ENCODE assay signal across 11 mouse cellular contexts in genomic region chr11:95150269-95151049, GRCm38 (mm10). TPM values are rescaled to one million over a fixed set of nuclear protein-coding genes. Genes with fewer than 3 reads are reported as not detected.
A peak's percentile ranks its signal among the peaks of the same experiment; 100 is the strongest.
DNase-seq lines count a peak whose midpoint lies in the region; ATAC-seq and TF ChIP-seq lines count a peak whose summit lies in the region.
"Had no signal": no experiment of that assay in that cellular context is flagged by ENCODE, and none has a peak within 500 bp of the region (broad histone marks: within the 10 kb centered on the region; RNA-seq: fewer than 3 reads in every experiment).

No protein-coding gene starts in this region.

- TF ChIP-seq CTCF in left cerebral cortex, adult 2 months (IDR thresholded peaks at IDR 0.05) = no peak

- H3K4me2 ChIP-seq in hindbrain, embryonic 16.5 days (ENCODE audit: low read length) = peak overlapping the region; percentile 6; the same call in 1 of the 2 replicates

- H3K4me1 ChIP-seq in hindbrain, embryonic 16.5 days (ENCODE audit: control insufficient read depth, insufficient read depth, low read depth, low read length) = peaks cover 8% of the 10 kb centered on the region

- intact Hi-C loops in left cerebral cortex, postnatal 10 days (cut with DNase I) = no loop called here
- intact Hi-C loops in left cerebral cortex, adult 2 months (cut with DNase I) = no loop called here

- no peak overlapping the region for H3K9ac ChIP-seq in hindbrain, embryonic 16.5 days (ENCODE audit: low read depth, low read length)

- peak; percentile 60 to 66 for DNase-seq in cerebellum, postnatal 14 days
- DNase-seq in cerebellum, adult 9-11 months = no peak
- DNase-seq in left cerebral cortex, postnatal 10 days (ENCODE audit: extremely low spot score in 1 of 2, low spot score in 2 of 2) = peak; percentile 7 to 38
- DNase-seq in left cerebral cortex, adult 2 months (ENCODE audit: extremely low spot score in 1 of 2, low spot score in 2 of 2) = no peak
- peak; percentile 40 for DNase-seq in ZHBTc4 (ENCODE audit: low read depth, low spot score)
- no peak for DNase-seq in thymus, postnatal 0 days (ENCODE audit: low spot score)
- no peak for DNase-seq in thymus, postnatal 10 days (ENCODE audit: low spot score in 2 of 2)

- H3K27ac ChIP-seq in left cerebral cortex, adult 2 months = no peak overlapping the region
- H3K27ac ChIP-seq in hindbrain, embryonic 16.5 days (ENCODE audit: low read depth, low read length) = no peak overlapping the region

- H3K36me3 ChIP-seq in hindbrain, embryonic 16.5 days (ENCODE audit: control insufficient read depth, insufficient read depth, low read length) = no peaks in the 10 kb centered on the region

- ATAC-seq in hindbrain, embryonic 16.5 days = no peak

- WGBS in hindbrain, embryonic 16.5 days = 1% methylated on average over 33 of the region's 33 CpGs

- H3K4me3 ChIP-seq in left cerebral cortex, adult 2 months = no peak overlapping the region
- H3K4me3 ChIP-seq in hindbrain, embryonic 16.5 days (ENCODE audit: low read length) = 0 out of 2 replicates have a peak overlapping the region, but pooled peaks have one; percentile 2

- peaks cover 58% of the 10 kb centered on the region for H3K27me3 ChIP-seq in hindbrain, embryonic 16.5 days (replicated peaks; ENCODE audit: control insufficient read depth, insufficient read depth, low read length)

- no peaks in the 10 kb centered on the region for H3K9me3 ChIP-seq in hindbrain, embryonic 16.5 days (ENCODE audit: control insufficient read depth, low read length)

RNA-seq across cellular contexts. Expression of gene Dlx4, which starts 4.4 kb away (rescaled TPM):
- not detected for total RNA-seq in left cerebral cortex, postnatal 10 days (2021)
- not detected for total RNA-seq in left cerebral cortex, adult 2 months (2021)
- polyA plus RNA-seq in hindbrain, embryonic 16.5 days (2015; fragmentation: Nextera tagmentation; extraction: Ambion mirVana) = not detected in 2 replicates
- 0.17 and 0.21 TPM in 2 replicates for polyA plus RNA-seq in thymus, postnatal 0 days (2015; fragmentation: Nextera tagmentation; extraction: Ambion mirVana)
- total RNA-seq: gastrocnemius, postnatal 36 days; liver, adult 2 months; neutrophil, adult 5-6 weeks had no signal

RNA-seq across cellular contexts. Expression of gene Dlx3, which starts 30.5 kb away (rescaled TPM):
- not detected for total RNA-seq in left cerebral cortex, postnatal 10 days (2021)
- total RNA-seq in left cerebral cortex, adult 2 months (2021) = not detected
- 0.19 and 0.32 TPM in 2 replicates for polyA plus RNA-seq in hindbrain, embryonic 16.5 days (2015; fragmentation: Nextera tagmentation; extraction: Ambion mirVana)
- polyA plus RNA-seq in thymus, postnatal 0 days (2015; fragmentation: Nextera tagmentation; extraction: Ambion mirVana) = 0.33 and 0.45 TPM in 2 replicates
- total RNA-seq: gastrocnemius, postnatal 36 days; liver, adult 2 months; neutrophil, adult 5-6 weeks had no signal
- polyA plus RNA-seq: liver, adult 2 months had no signal

Comparison
In these comparisons a context has a peak if more than half of its experiments do, and no peak if none do; other contexts are left out.
1. DNase-seq: peak in cerebellum, postnatal 14 days (2 of 2), left cerebral cortex, postnatal 10 days (2 of 2) and ZHBTc4 (single experiment); none in cerebellum, adult 9-11 months (single experiment), left cerebral cortex, adult 2 months (0 of 2), thymus, postnatal 0 days (single experiment) and thymus, postnatal 10 days (0 of 2).